Mouse (Mus musculus) G1E (cell line): ENCODE data around the gene Bnip2. TPM values are rescaled to one million over a fixed set of nuclear protein-coding genes. Genes with fewer than 3 reads are reported as not detected.

Source experiments
- ATAC-seq: 2 replicates; pipeline ENCODE4 v1.8.0; 2016; ENCODE audit warnings: mild to moderate bottlenecking; ENCODE audit not compliant: insufficient number of reproducible peaks, poor library complexity, low FRiP score, severe bottlenecking; ENCODE audit errors: extremely low read depth
- DNase-seq: peaks from one replicate; pipeline ENCODE4 v3.0.0; 2012; ENCODE audit warnings: low spot score
- H3K27me3 ChIP-seq: 2 replicates; pipeline ENCODE4 v1.6.1; 2012; ENCODE audit warnings: mild to moderate bottlenecking, low read length, inconsistent platforms; ENCODE audit not compliant: insufficient read depth
- H3K36me3 ChIP-seq: replicated peaks from 2 replicates; pipeline ENCODE3; 2012; ENCODE audit warnings: mild to moderate bottlenecking, inconsistent platforms
- H3K4me1 ChIP-seq: 2 replicates; pipeline ENCODE4 v1.6.1; 2012; ENCODE audit warnings: low read depth, low read length, inconsistent platforms, mixed read lengths; ENCODE audit not compliant: insufficient read depth
- H3K4me3 ChIP-seq: 2 replicates; pipeline ENCODE4 v1.5.1; 2012; ENCODE audit warnings: low read depth, mild to moderate bottlenecking, inconsistent platforms, low read length, moderate library complexity, mixed read lengths
- H3K9me3 ChIP-seq: replicated peaks from 2 replicates; pipeline ENCODE4 v1.6.1; 2012; ENCODE audit warnings: inconsistent platforms
- CTCF ChIP-seq: IDR thresholded peaks from 2 replicates; pipeline ENCODE4 v1.5.1; 2012; ENCODE audit warnings: low read depth, low read length, inconsistent platforms, mixed read lengths
- GATA1 ChIP-seq: IDR thresholded peaks from 2 replicates; pipeline ENCODE4 v1.6.1; 2012; ENCODE audit warnings: borderline replicate concordance, low read length, inconsistent platforms, mixed read lengths
- GATA2 ChIP-seq: IDR thresholded peaks from 2 replicates; pipeline ENCODE4 v1.6.1; 2012; ENCODE audit warnings: low read depth, low read length, inconsistent platforms, borderline replicate concordance
- POLR2AphosphoS5 ChIP-seq: IDR thresholded peaks from 2 replicates; pipeline ENCODE4 v1.6.1; 2012; ENCODE audit warnings: low read depth, low read length, inconsistent platforms; ENCODE audit not compliant: insufficient replicate concordance
- TAL1 ChIP-seq: conservative IDR thresholded peaks from 2 replicates; pipeline ENCODE4 v1.6.1; 2012; ENCODE audit warnings: low read depth, low read length, inconsistent platforms, mixed read lengths
- polyA plus RNA-seq: library from polyadenylated mRNA; stranded (reverse); fragments of >175 nt; gene quantifications from 2 replicates; pipeline ENCODE4 v1.2.3, GENCODE M21; 2012
- total RNA-seq, 2 experiments: library from RNA; stranded (forward) in 1 of 2; stranded (reverse) in 1 of 2; fragments of 200-1000 nt in 1 of 2; fragments of >200 nt in 1 of 2; fragmentation: Nextera tagmentation in 1 of 2; gene quantifications; 2 replicates each; pipeline ENCODE4 v1.2.3; 2014 to 2017

The Bnip2 gene
- total and polyA plus RNA-seq, 3 experiments, result 38.0 to 186 (median 106) TPM

DNA sequence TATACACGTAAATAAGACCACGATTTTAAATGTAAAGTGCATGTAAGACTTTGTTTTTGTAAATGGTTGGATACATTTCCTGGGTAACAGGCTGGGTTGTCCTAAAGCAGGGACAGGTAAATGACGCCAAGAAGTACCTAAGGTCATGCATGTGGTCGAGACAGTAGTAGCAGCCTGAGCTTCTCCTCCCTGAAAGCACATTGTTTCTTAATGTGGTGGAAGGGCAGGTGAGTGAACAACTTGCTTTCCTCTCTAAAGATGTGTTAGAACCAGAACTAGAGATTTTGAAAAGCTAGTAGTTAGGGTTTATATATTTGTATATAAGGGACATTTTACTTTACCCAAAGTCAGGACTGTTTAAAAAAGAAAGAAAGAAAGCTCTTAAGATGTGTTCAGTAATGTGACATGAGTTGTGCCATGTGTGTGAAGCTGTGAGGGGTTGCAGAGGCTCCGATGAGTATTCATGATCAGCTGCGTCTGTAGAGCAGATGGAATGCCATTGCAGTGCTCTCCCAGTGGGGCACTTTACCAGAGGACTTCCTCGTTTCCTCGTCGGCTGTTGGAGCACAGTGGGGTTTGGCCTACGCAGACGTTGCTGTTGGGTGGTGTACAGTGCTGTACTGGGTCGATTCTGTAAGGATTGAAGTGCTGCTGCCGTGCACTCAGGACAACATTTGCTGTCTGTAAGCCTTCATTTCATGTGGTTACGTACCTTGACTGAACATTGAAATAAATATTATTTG lies 18.4 kb downstream of the Bnip2 start:
- Histone ChIP-seq H3K4me1 (peaks cover 12% of the 10 kb centered on the region), H3K36me3 (peaks cover 71% of the 10 kb centered on the region), H3K9me3 (no peaks in the 10 kb centered on the region), H3K27me3 (no peaks in the 10 kb centered on the region), H3K4me3 (no peak overlapping the region)
- no peak for ATAC-seq
- no peak for DNase-seq
- TF ChIP-seq CTCF (no peak), GATA1 (no peak), GATA2 (no peak), POLR2AphosphoS5 (no peak), TAL1 (no peak)

DNA sequence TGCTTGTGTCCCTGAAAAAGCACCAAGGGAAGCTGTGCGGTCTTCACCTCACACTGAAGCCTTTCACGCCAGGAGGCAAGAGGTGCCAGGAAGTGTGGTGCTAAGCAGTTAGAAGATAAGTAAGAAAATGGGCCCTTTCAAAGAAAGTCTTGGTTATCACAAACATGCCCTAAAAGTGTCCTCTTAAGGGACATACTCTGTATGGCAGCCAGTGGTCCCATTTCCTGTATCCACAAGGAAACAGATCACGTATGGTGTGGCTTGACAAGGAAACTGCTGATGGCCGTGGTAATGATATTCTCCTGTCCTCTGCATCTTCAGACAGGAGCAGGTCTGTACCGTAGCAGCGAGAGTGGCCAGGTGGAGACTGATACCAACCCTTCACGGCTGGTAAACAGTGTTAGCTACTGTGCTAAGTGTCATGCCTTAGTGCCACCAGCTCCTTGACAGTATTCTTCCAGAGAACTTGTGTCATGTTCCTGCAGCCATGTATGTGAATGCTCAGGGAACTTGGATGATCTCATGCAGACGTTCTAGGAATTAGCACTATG lies 20.6 kb downstream of the Bnip2 start:
- no peak for ATAC-seq
- Histone ChIP-seq H3K27me3 (no peaks in the 10 kb centered on the region), H3K36me3 (peaks cover 55% of the 10 kb centered on the region), H3K9me3 (no peaks in the 10 kb centered on the region), H3K4me3 (no peak overlapping the region), H3K4me1 (peaks cover 23% of the 10 kb centered on the region)
- DNase-seq, result no peak
- no peak for TF ChIP-seq TAL1
- no peak for TF ChIP-seq POLR2AphosphoS5
- no peak for TF ChIP-seq CTCF
- TF ChIP-seq GATA2, result no peak
- TF ChIP-seq GATA1, result no peak

DNA sequence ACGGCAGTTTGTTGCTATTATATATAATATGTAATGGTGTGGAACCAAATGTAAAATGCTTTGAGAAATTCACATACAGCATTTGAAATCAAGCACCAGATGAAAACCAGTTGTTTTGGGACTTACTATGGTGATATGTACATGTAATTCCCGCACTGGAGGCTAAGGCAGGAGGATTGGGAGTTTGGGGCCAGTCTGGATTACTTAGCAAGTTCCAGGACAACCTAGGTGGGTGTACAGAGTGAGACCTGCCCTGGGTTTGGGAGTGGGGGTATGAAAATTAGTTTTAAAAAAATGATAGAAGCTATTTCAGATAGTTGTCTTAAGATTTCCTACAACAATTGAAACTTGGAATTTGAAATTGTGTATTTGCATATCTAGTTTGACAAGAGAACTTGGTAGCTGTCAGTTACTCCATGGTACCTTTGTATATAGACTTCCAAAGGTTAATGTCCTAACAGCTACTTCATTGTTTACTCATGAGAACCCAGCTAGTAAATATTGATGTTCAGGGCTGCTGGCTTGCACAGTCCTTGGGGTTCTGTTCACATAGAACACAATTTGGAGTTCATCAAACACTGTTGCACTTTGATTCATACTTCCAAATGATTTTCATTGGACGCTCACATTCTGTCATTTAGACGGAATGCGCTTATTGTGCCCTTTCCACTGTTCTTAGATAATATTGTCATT lies 21.7 kb downstream of the Bnip2 start:
- no peaks in the 10 kb centered on the region for H3K9me3 ChIP-seq
- H3K36me3 ChIP-seq, result peaks cover 50% of the 10 kb centered on the region
- H3K4me3 ChIP-seq, result no peak overlapping the region
- H3K4me1 ChIP-seq, result peaks cover 29% of the 10 kb centered on the region
- no peak for TF ChIP-seq CTCF
- no peak for TF ChIP-seq TAL1
- TF ChIP-seq GATA1, result no peak
- no peak for TF ChIP-seq GATA2
- TF ChIP-seq POLR2AphosphoS5, result no peak
- H3K27me3 ChIP-seq, result no peaks in the 10 kb centered on the region
- ATAC-seq (no peak), DNase-seq (no peak)

DNA sequence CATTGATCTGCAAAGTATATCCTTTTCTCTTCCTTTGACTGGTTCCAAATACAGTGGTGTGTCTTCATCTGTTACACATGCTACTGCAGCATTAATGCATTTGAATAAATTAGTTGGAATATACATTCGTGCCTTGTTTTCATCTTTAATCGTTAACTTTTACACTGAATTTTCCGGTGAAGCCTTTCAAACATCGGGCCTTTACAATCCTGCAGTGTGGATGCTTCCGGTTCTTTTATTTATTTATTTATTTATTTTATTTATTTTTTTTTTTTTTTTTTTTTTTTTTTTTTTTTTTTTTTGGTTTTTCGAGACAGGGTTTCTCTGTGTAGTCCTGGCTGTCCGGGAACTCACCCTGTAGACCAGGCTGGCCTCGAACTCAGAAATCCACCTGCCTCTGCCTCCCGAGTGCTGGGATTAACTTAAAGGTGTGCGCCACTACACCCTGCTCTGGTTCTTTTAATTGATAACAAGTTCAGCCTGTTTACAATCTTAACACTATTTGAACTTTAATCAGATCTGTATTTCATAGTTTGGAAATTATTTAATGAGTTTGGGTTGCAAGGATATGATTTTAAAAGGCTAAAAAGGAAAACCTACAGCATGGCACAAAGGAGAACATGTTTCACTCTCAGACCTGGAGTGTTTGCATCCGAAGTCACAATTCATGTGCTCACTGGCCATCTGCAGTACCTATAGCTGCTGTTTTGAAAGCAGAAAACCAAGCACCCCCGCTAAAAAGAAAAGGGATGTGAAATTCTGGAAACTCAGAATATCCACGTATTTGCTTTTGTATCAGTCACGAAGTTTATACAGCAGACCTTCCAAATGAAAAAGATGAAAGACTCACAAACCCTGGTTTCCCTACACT lies 22.5 kb downstream of the Bnip2 start:
- H3K27me3 ChIP-seq, result no peaks in the 10 kb centered on the region
- TF ChIP-seq TAL1, result no peak
- no peak for TF ChIP-seq CTCF
- peaks cover 36% of the 10 kb centered on the region for H3K4me1 ChIP-seq
- ATAC-seq (no peak), DNase-seq (no peak)
- no peaks in the 10 kb centered on the region for H3K9me3 ChIP-seq
- peaks cover 54% of the 10 kb centered on the region for H3K36me3 ChIP-seq
- H3K4me3 ChIP-seq, result peak overlapping the region; percentile 92

DNA sequence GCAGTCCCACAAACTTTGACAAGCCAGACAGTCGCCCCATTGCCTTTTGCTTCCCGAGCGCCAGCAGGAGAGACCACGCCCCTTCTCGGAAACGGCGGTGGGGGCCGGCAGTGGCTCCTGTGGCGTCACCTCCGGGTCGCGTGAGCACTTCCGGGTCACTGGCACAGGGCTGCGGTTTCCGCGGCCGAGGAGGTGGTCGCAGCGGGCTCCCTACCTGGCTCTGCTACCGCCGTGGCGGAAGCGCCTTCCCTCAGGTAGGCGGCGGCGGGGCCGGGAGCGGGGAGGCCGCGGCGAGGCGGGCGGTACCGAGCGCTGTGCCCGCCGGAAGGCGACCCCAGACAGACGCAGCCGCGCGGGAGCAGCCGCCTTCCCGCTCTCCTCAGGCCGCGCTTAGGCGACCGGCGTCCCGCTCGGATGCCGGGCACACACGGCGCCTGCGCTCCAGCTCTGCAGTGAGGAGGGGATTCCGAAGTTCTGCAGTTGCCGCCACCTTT lies 23.2 kb downstream of the Bnip2 start, which contains the start of gene Gtf2a2:
Gtf2a2 (plus strand) TSS at position 143 of the 494 bp plus-strand sequence.
- no peak for TF ChIP-seq GATA2
- TF ChIP-seq CTCF, result no peak
- no peak for TF ChIP-seq TAL1
- TF ChIP-seq GATA1, result no peak
- peaks cover 56% of the 10 kb centered on the region for H3K36me3 ChIP-seq
- DNase-seq (peak; percentile 81), ATAC-seq (peak; percentile 86)
- peak within 1 kb of the TSS; percentile 92 for H3K4me3 ChIP-seq
- H3K27me3 ChIP-seq, result no peaks in the 10 kb centered on the region
- H3K4me1 ChIP-seq, result peaks cover 40% of the 10 kb centered on the region
- H3K9me3 ChIP-seq, result no peaks in the 10 kb centered on the region

DNA sequence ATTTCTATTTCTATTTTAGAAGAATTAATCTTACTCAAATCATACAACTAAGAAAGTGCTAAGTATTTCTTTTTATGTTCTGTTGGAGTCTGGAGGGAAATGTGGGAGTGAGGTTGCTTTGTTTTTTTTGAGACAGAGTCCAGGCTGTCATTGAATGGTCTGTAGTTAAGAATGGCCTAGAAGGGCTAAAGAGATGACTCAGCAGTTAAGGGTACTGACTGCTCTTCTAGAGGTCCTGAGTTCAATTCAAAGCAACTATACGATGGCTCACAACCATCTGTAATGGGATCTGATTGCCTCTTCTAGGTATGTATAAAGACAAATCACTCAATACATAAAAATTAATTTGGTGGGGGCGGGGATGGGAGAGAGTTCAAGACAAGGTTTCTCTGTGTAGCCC lies 26.4 kb downstream of the Bnip2 start:
- Histone ChIP-seq H3K4me1 (peaks cover 37% of the 10 kb centered on the region), H3K9me3 (no peaks in the 10 kb centered on the region), H3K4me3 (no peak overlapping the region), H3K36me3 (peaks cover 47% of the 10 kb centered on the region), H3K27me3 (no peaks in the 10 kb centered on the region)
- ATAC-seq (no peak), DNase-seq (no peak)
- no peak for TF ChIP-seq GATA2
- no peak for TF ChIP-seq TAL1
